Mouse (Mus musculus): ENCODE data around the gene Pxmp2. TPM values are rescaled to one million over a fixed set of nuclear protein-coding genes. Genes with fewer than 3 reads are reported as not detected.

Gene Pxmp2
- 10.4 and 10.8 TPM in 2 replicates for polyA plus RNA-seq (2014; fragmentation: Nextera tagmentation; extraction: Ambion mirVana)

GRCm38 (mm10) chr5:110285770-110286445, at the start of gene Pxmp2, which contains the start of gene Pole:
Pxmp2 (minus strand) TSS chr5:110286186.
Pole (plus strand) TSS chr5:110286306.
- Histone ChIP-seq H3K4me2 (ENCODE audit: low read length) (peak within 1 kb of the TSS; percentile 94), H3K36me3 (ENCODE audit: control insufficient read depth, insufficient read depth, low read length) (no peaks in the 10 kb centered on the region), H3K27ac (replicated peaks; ENCODE audit: low read depth, low read length) (no peak within 1 kb of the TSS), H3K27me3 (ENCODE audit: control insufficient read depth, insufficient read depth, low read length) (peaks cover 7% of the 10 kb centered on the region; the same call in 1 of the 2 replicates), H3K4me3 (replicated peaks; ENCODE audit: low read depth, low read length) (peak within 1 kb of the TSS; percentile 63), H3K4me1 (ENCODE audit: control insufficient read depth, insufficient read depth, low read length) (0 out of 2 replicates have a peak, but pooled peaks cover 3% of the 10 kb centered on the region), H3K9me3 (ENCODE audit: control insufficient read depth, low read length) (no peaks in the 10 kb centered on the region), H3K9ac (replicated peaks; ENCODE audit: low read length) (peak within 1 kb of the TSS; percentile 69)
- DNase-seq (peak; percentile 96), ATAC-seq (ENCODE audit: low FRiP score, low TSS enrichment) (peak; percentile 99)
- under 1% methylated on average over 64 of the region's 64 CpGs for WGBS

GRCm38 (mm10) chr5:110330508-110330907, 44.5 kb upstream of the Pxmp2 start:
- Histone ChIP-seq H3K36me3 (ENCODE audit: control insufficient read depth, insufficient read depth, low read length) (peaks cover 30% of the 10 kb centered on the region), H3K27me3 (ENCODE audit: control insufficient read depth, insufficient read depth, low read length) (no peaks in the 10 kb centered on the region), H3K4me2 (ENCODE audit: low read length) (no peak overlapping the region), H3K4me3 (replicated peaks; ENCODE audit: low read depth, low read length) (no peak overlapping the region), H3K27ac (replicated peaks; ENCODE audit: low read depth, low read length) (no peak overlapping the region), H3K9ac (replicated peaks; ENCODE audit: low read length) (no peak overlapping the region), H3K4me1 (ENCODE audit: control insufficient read depth, insufficient read depth, low read length) (no peaks in the 10 kb centered on the region), H3K9me3 (ENCODE audit: control insufficient read depth, low read length) (no peaks in the 10 kb centered on the region)
- no peak for ATAC-seq (ENCODE audit: low FRiP score, low TSS enrichment)
- 94% methylated on average over 3 of the region's 3 CpGs for WGBS
- DNase-seq, result no peak

- no peak overlapping the region for H3K27ac ChIP-seq (replicated peaks; ENCODE audit: low read depth, low read length)
- H3K4me3 ChIP-seq (replicated peaks; ENCODE audit: low read depth, low read length), result no peak overlapping the region
- peaks cover 25% of the 10 kb centered on the region for H3K36me3 ChIP-seq (ENCODE audit: control insufficient read depth, insufficient read depth, low read length)
- no peaks in the 10 kb centered on the region for H3K9me3 ChIP-seq (ENCODE audit: control insufficient read depth, low read length)
- DNase-seq (no peak), ATAC-seq (ENCODE audit: low FRiP score, low TSS enrichment) (no peak)
- 100% methylated on average over 3 of the region's 3 CpGs for WGBS
- H3K9ac ChIP-seq (replicated peaks; ENCODE audit: low read length), result no peak overlapping the region
- no peaks in the 10 kb centered on the region for H3K4me1 ChIP-seq (ENCODE audit: control insufficient read depth, insufficient read depth, low read length)
- no peaks in the 10 kb centered on the region for H3K27me3 ChIP-seq (ENCODE audit: control insufficient read depth, insufficient read depth, low read length)
- no peak overlapping the region for H3K4me2 ChIP-seq (ENCODE audit: low read length)
Measured at GRCm38 (mm10) chr5:110313127-110313526, 27.1 kb upstream of the Pxmp2 start.

- H3K27ac ChIP-seq (replicated peaks; ENCODE audit: low read depth, low read length), result no peak overlapping the region
- no peak for ATAC-seq (ENCODE audit: low FRiP score, low TSS enrichment)
- H3K9me3 ChIP-seq (ENCODE audit: control insufficient read depth, low read length), result no peaks in the 10 kb centered on the region
- peaks cover 44% of the 10 kb centered on the region for H3K36me3 ChIP-seq (ENCODE audit: control insufficient read depth, insufficient read depth, low read length)
- 94% methylated on average over 7 of the region's 7 CpGs for WGBS
- no peak overlapping the region for H3K4me3 ChIP-seq (replicated peaks; ENCODE audit: low read depth, low read length)
- no peaks in the 10 kb centered on the region for H3K4me1 ChIP-seq (ENCODE audit: control insufficient read depth, insufficient read depth, low read length)
- no peak overlapping the region for H3K4me2 ChIP-seq (ENCODE audit: low read length)
- H3K9ac ChIP-seq (replicated peaks; ENCODE audit: low read length), result no peak overlapping the region
- H3K27me3 ChIP-seq (ENCODE audit: control insufficient read depth, insufficient read depth, low read length), result no peaks in the 10 kb centered on the region
- no peak for DNase-seq
Measured at GRCm38 (mm10) chr5:110308861-110309260, 22.9 kb upstream of the Pxmp2 start.

- no peaks in the 10 kb centered on the region for H3K27me3 ChIP-seq (ENCODE audit: control insufficient read depth, insufficient read depth, low read length)
- H3K27ac ChIP-seq (replicated peaks; ENCODE audit: low read depth, low read length), result no peak overlapping the region
- no peaks in the 10 kb centered on the region for H3K4me1 ChIP-seq (ENCODE audit: control insufficient read depth, insufficient read depth, low read length)
- H3K9me3 ChIP-seq (ENCODE audit: control insufficient read depth, low read length), result no peaks in the 10 kb centered on the region
- ATAC-seq (ENCODE audit: low FRiP score, low TSS enrichment) (no peak), DNase-seq (no peak)
- H3K36me3 ChIP-seq (ENCODE audit: control insufficient read depth, insufficient read depth, low read length), result peaks cover 43% of the 10 kb centered on the region
- no peak overlapping the region for H3K9ac ChIP-seq (replicated peaks; ENCODE audit: low read length)
- 92% methylated on average over 2 of the region's 2 CpGs for WGBS
- no peak overlapping the region for H3K4me3 ChIP-seq (replicated peaks; ENCODE audit: low read depth, low read length)
- no peak overlapping the region for H3K4me2 ChIP-seq (ENCODE audit: low read length)
Measured at GRCm38 (mm10) chr5:110300591-110300990, 14.6 kb upstream of the Pxmp2 start.

GRCm38 (mm10) chr5:110296637-110297036, 10.7 kb upstream of the Pxmp2 start:
- no peak for ATAC-seq (ENCODE audit: low FRiP score, low TSS enrichment)
- Histone ChIP-seq H3K27ac (replicated peaks; ENCODE audit: low read depth, low read length) (no peak overlapping the region), H3K36me3 (ENCODE audit: control insufficient read depth, insufficient read depth, low read length) (peaks cover 36% of the 10 kb centered on the region), H3K9me3 (ENCODE audit: control insufficient read depth, low read length) (no peaks in the 10 kb centered on the region), H3K9ac (replicated peaks; ENCODE audit: low read length) (no peak overlapping the region), H3K4me2 (ENCODE audit: low read length) (no peak overlapping the region), H3K4me1 (ENCODE audit: control insufficient read depth, insufficient read depth, low read length) (no peaks in the 10 kb centered on the region), H3K4me3 (replicated peaks; ENCODE audit: low read depth, low read length) (no peak overlapping the region), H3K27me3 (ENCODE audit: control insufficient read depth, insufficient read depth, low read length) (no peaks in the 10 kb centered on the region)
- no peak for DNase-seq
- 95% methylated on average over 1 of the region's 1 CpGs for WGBS

GRCm38 (mm10) chr5:110291649-110292048, 5.7 kb upstream of the Pxmp2 start:
- Histone ChIP-seq H3K36me3 (ENCODE audit: control insufficient read depth, insufficient read depth, low read length) (peaks cover 12% of the 10 kb centered on the region; the same call in 1 of the 2 replicates), H3K27me3 (ENCODE audit: control insufficient read depth, insufficient read depth, low read length) (no peaks in the 10 kb centered on the region), H3K4me1 (ENCODE audit: control insufficient read depth, insufficient read depth, low read length) (0 out of 2 replicates have a peak, but pooled peaks cover under 1% of the 10 kb centered on the region), H3K4me2 (ENCODE audit: low read length) (no peak overlapping the region), H3K9ac (replicated peaks; ENCODE audit: low read length) (no peak overlapping the region), H3K9me3 (ENCODE audit: control insufficient read depth, low read length) (no peaks in the 10 kb centered on the region), H3K27ac (replicated peaks; ENCODE audit: low read depth, low read length) (no peak overlapping the region), H3K4me3 (replicated peaks; ENCODE audit: low read depth, low read length) (no peak overlapping the region)
- 97% methylated on average over 1 of the region's 1 CpGs for WGBS
- DNase-seq (no peak), ATAC-seq (ENCODE audit: low FRiP score, low TSS enrichment) (no peak)

- ATAC-seq (ENCODE audit: low FRiP score, low TSS enrichment) (no peak), DNase-seq (no peak)
- H3K27me3 ChIP-seq (ENCODE audit: control insufficient read depth, insufficient read depth, low read length), result peaks cover 7% of the 10 kb centered on the region; the same call in 1 of the 2 replicates
- H3K4me2 ChIP-seq (ENCODE audit: low read length), result peak overlapping the region; percentile 94
- no peak overlapping the region for H3K4me3 ChIP-seq (replicated peaks; ENCODE audit: low read depth, low read length)
- H3K9me3 ChIP-seq (ENCODE audit: control insufficient read depth, low read length), result no peaks in the 10 kb centered on the region
- H3K9ac ChIP-seq (replicated peaks; ENCODE audit: low read length), result no peak overlapping the region
- no peak overlapping the region for H3K27ac ChIP-seq (replicated peaks; ENCODE audit: low read depth, low read length)
- H3K4me1 ChIP-seq (ENCODE audit: control insufficient read depth, insufficient read depth, low read length), result 0 out of 2 replicates have a peak, but pooled peaks cover 3% of the 10 kb centered on the region
- no peaks in the 10 kb centered on the region for H3K36me3 ChIP-seq (ENCODE audit: control insufficient read depth, insufficient read depth, low read length)
- WGBS, result 72% methylated on average over 2 of the region's 2 CpGs
Measured at GRCm38 (mm10) chr5:110287084-110287475, 1.1 kb upstream of the Pxmp2 start.

Data from midbrain, embryonic 14.5 days (tissue).